Mouse (Mus musculus) neutrophil, adult 59 days (primary cell): ENCODE data around the gene Itgb1. TPM values are rescaled to one million over a fixed set of nuclear protein-coding genes. Genes with fewer than 3 reads are reported as not detected.

Source experiments
- total RNA-seq, 2 experiments: library from RNA; stranded (reverse); gene quantifications; 1 replicate in 1 of 2; 2 replicates in 1 of 2; pipeline ENCODE4 v1.2.4; 2023

Gene Itgb1
- 10 to 100 TPM; 54.3 to 66.7 TPM for total RNA-seq

DNA sequence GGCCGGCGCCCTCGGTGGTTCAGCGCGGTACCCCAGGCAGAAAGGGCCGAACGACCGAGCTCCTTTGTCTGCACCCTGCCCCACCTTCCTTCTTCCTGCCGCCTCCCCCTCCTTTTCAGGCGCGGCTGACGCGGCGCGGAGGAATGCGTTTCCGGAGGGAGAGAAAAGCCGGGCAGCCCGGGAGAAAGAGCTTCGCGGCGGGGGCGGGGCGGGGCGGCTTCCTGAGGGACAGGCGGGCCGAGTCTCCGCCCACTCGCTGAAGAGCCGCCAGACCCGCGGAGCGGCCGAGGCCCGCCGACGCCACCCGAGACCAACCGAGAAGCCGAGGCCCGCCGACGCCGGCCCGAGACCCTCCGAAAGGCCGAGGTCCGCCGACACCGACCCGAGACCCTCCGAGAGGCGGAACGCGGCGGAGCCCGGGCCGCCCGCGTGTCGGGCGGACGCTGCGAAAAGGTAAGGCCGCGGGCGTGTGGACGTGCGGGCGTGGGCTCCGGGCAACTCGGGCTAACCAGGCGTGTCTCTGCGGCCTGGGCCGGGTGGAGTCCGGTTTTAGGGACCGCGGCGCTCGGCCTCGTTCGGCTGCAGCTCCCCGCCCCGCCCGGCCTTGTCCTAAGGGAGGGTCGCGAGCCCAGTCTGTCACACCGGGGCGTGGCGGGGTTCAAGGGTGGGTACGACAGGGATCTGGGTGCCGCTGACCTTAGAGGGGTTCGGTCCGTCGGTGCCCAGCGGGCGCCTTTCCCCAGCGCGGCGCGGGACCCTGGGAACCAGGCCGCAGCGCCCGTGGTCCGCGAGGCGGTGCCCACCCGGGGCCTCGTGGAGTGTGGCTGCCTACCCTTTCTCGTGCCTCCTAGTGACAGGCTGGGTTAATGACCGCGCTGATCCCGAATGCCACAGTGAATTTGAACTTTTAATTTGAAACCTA, at the start of gene Itgb1:
Itgb1 (plus strand) TSS at position 148 of the 922 bp plus-strand sequence.

Other genes starting within 250 kb of the Itgb1 start
- gene Gm3952, start 113.0 kb downstream of the Itgb1 start, total RNA-seq, result not detected